Mouse (Mus musculus) lung, embryonic 14.5 days (tissue): ENCODE results near the gene Egfem1. TPM values are rescaled to one million over a fixed set of nuclear protein-coding genes. Genes with fewer than 3 reads are reported as not detected.
A peak's percentile ranks its signal among the peaks of the same experiment; 100 is the strongest.

ENCODE experiments used
- ATAC-seq: fragments of 200-750 bp; cut with Nextera tagmentation; 2 replicates; pipeline ENCODE4 v1.8.0; 2017; ENCODE audit warnings: mild to moderate bottlenecking, moderate TSS enrichment, moderate library complexity; ENCODE audit not compliant: insufficient read depth
- DNase-seq: peaks from one replicate; pipeline ENCODE4 v3.0.0-alpha.2; 2015
- H3K27ac ChIP-seq: fragments of 300-500 bp; sonication (generic); 2 replicates; pipeline ENCODE4 v1.5.1; 2014; ENCODE audit warnings: low read depth, mild to moderate bottlenecking, moderate library complexity
- H3K27me3 ChIP-seq: fragments of 300-500 bp; sonication (generic); 2 replicates; pipeline ENCODE4 v1.6.1; 2014; ENCODE audit warnings: low read length, control low read depth; ENCODE audit not compliant: insufficient read depth
- H3K36me3 ChIP-seq: fragments of 300-500 bp; sonication (generic); 2 replicates; pipeline ENCODE4 v1.6.1; 2014; ENCODE audit warnings: control low read depth; ENCODE audit not compliant: insufficient read depth
- H3K4me1 ChIP-seq: fragments of 300-500 bp; sonication (generic); 2 replicates; pipeline ENCODE4 v1.6.1; 2014; ENCODE audit warnings: antibody characterized with exemption, control low read depth; ENCODE audit not compliant: insufficient read depth
- H3K4me2 ChIP-seq: fragments of 300-500 bp; sonication (generic); 2 replicates; pipeline ENCODE4 v1.6.1; 2014; ENCODE audit warnings: mild to moderate bottlenecking
- H3K4me3 ChIP-seq: fragments of 300-500 bp; sonication (generic); 2 replicates; pipeline ENCODE4 v1.5.1; 2014; ENCODE audit warnings: low read depth, low read length
- H3K9ac ChIP-seq: fragments of 300-500 bp; sonication (generic); 2 replicates; pipeline ENCODE4 v1.6.1; 2014
- H3K9me3 ChIP-seq: fragments of 300-500 bp; sonication (generic); 2 replicates; pipeline ENCODE4 v1.6.1; 2016; ENCODE audit warnings: low read depth, low read length, control low read depth
- CTCF ChIP-seq: IDR thresholded peaks from 2 replicates; pipeline ENCODE4 v1.5.1; 2016; ENCODE audit warnings: antibody characterized with exemption, low read depth
- WGBS: fragments of 180-500 bp; shearing (Covaris S2); extraction: QIAGEN DNeasy Blood & Tissue Kit; methylation state at CpG from one replicate; pipeline ENCODE4 v1.1.7; 2014; 5-methylcytosine and 5-hydroxymethylcytosine counted together
- polyA plus RNA-seq: library from polyadenylated mRNA; unstranded; fragments of >200 nt; fragmentation: Nextera tagmentation; extraction: Ambion mirVana; gene quantifications from 2 replicates; pipeline ENCODE4 v1.2.1, GENCODE M21; 2014

Gene Egfem1
- polyA plus RNA-seq, 1 experiment from 2014 or later, result 6.7 TPM

- no peak for ATAC-seq
These were observed 24.3 kb downstream of the Egfem1 start for GRCm38 (mm10) chr3:29106016-29106723.

GRCm38 (mm10) chr3:29107134-29107533 lies 25.3 kb downstream of the Egfem1 start:
- TF ChIP-seq CTCF, result no peak
- DNase-seq (no peak), ATAC-seq (no peak)
- Histone ChIP-seq H3K9me3 (no peaks in the 10 kb centered on the region), H3K4me2 (no peak overlapping the region), H3K27me3 (no peaks in the 10 kb centered on the region), H3K9ac (no peak overlapping the region), H3K27ac (no peak overlapping the region), H3K4me3 (no peak overlapping the region), H3K36me3 (no peaks in the 10 kb centered on the region), H3K4me1 (no peaks in the 10 kb centered on the region)
- WGBS, result 83% methylated on average over 1 of the region's 1 CpGs

More at GRCm38 (mm10) chr3:29106016-29106723, 24.3 kb downstream of the Egfem1 start:
- Histone ChIP-seq H3K4me1 (no peaks in the 10 kb centered on the region), H3K9me3 (no peaks in the 10 kb centered on the region), H3K27me3 (no peaks in the 10 kb centered on the region), H3K9ac (no peak overlapping the region), H3K36me3 (no peaks in the 10 kb centered on the region), H3K4me3 (no peak overlapping the region), H3K4me2 (no peak overlapping the region), H3K27ac (no peak overlapping the region)
- DNase-seq, result no peak
- 70% methylated on average over 3 of the region's 3 CpGs for WGBS
- no peak for TF ChIP-seq CTCF

- H3K4me2 ChIP-seq, result no peak overlapping the region
- H3K9ac ChIP-seq, result no peak overlapping the region
- H3K36me3 ChIP-seq, result no peaks in the 10 kb centered on the region
- TF ChIP-seq CTCF, result no peak
- H3K27me3 ChIP-seq, result no peaks in the 10 kb centered on the region
- 67% methylated on average over 2 of the region's 2 CpGs for WGBS
- H3K9me3 ChIP-seq, result no peaks in the 10 kb centered on the region
- H3K4me3 ChIP-seq, result no peak overlapping the region
- H3K4me1 ChIP-seq, result no peaks in the 10 kb centered on the region
- no peak overlapping the region for H3K27ac ChIP-seq
- ATAC-seq (no peak), DNase-seq (no peak)
These were observed 28.5 kb downstream of the Egfem1 start for GRCm38 (mm10) chr3:29110321-29110720.

GRCm38 (mm10) chr3:29114517-29114916 lies 32.7 kb downstream of the Egfem1 start:
- H3K9ac ChIP-seq, result no peak overlapping the region
- TF ChIP-seq CTCF, result no peak
- H3K36me3 ChIP-seq, result no peaks in the 10 kb centered on the region
- no peaks in the 10 kb centered on the region for H3K27me3 ChIP-seq
- H3K4me2 ChIP-seq, result no peak overlapping the region
- no peaks in the 10 kb centered on the region for H3K4me1 ChIP-seq
- H3K27ac ChIP-seq, result no peak overlapping the region
- WGBS, result 91% methylated on average over 3 of the region's 3 CpGs
- no peak for ATAC-seq
- H3K9me3 ChIP-seq, result no peaks in the 10 kb centered on the region
- no peak overlapping the region for H3K4me3 ChIP-seq
- DNase-seq, result no peak

GRCm38 (mm10) chr3:29117379-29117778 lies 35.6 kb downstream of the Egfem1 start:
- Histone ChIP-seq H3K4me3 (no peak overlapping the region), H3K27me3 (no peaks in the 10 kb centered on the region), H3K27ac (no peak overlapping the region), H3K9ac (no peak overlapping the region), H3K9me3 (no peaks in the 10 kb centered on the region), H3K4me2 (no peak overlapping the region), H3K4me1 (no peaks in the 10 kb centered on the region), H3K36me3 (no peaks in the 10 kb centered on the region)
- ATAC-seq (no peak), DNase-seq (no peak)
- no peak for TF ChIP-seq CTCF
- WGBS, result 48% methylated on average over 1 of the region's 1 CpGs

GRCm38 (mm10) chr3:29122556-29122955 lies 40.7 kb downstream of the Egfem1 start:
- H3K27me3 ChIP-seq, result no peaks in the 10 kb centered on the region
- no peak for ATAC-seq
- no peaks in the 10 kb centered on the region for H3K9me3 ChIP-seq
- no peak overlapping the region for H3K9ac ChIP-seq
- WGBS, result 45% methylated on average over 1 of the region's 1 CpGs
- H3K4me3 ChIP-seq, result no peak overlapping the region
- no peaks in the 10 kb centered on the region for H3K36me3 ChIP-seq
- TF ChIP-seq CTCF, result no peak
- DNase-seq, result no peak
- no peak overlapping the region for H3K4me2 ChIP-seq
- H3K4me1 ChIP-seq, result no peaks in the 10 kb centered on the region
- H3K27ac ChIP-seq, result no peak overlapping the region

- Histone ChIP-seq H3K27ac (no peak overlapping the region), H3K4me1 (no peaks in the 10 kb centered on the region), H3K4me3 (no peak overlapping the region), H3K4me2 (no peak overlapping the region), H3K27me3 (no peaks in the 10 kb centered on the region), H3K9me3 (no peaks in the 10 kb centered on the region), H3K9ac (no peak overlapping the region), H3K36me3 (no peaks in the 10 kb centered on the region)
- TF ChIP-seq CTCF, result no peak
- peak; percentile 72 for DNase-seq
- peak; percentile 88 for ATAC-seq
- 48% methylated on average over 2 of the region's 2 CpGs for WGBS
These were observed 50.5 kb downstream of the Egfem1 start for GRCm38 (mm10) chr3:29132054-29132931.
